Mouse (Mus musculus) heart, adult 2 months (tissue): ENCODE data around the gene Gpr156. TPM values are rescaled to one million over a fixed set of nuclear protein-coding genes. Genes with fewer than 3 reads are reported as not detected.

Source experiments
- DNase-seq, 2 experiments: peaks; one replicate each; pipeline ENCODE4 v3.0.0; 2021
- H3K27ac ChIP-seq: fragments of 200-600 bp; 2 replicates; pipeline ENCODE4 v1.8.1; 2022
- H3K27me3 ChIP-seq: fragments of 200-500 bp; 2 replicates; pipeline ENCODE4 v1.6.1; 2012; ENCODE audit warnings: mild to moderate bottlenecking, low read length, inconsistent platforms, mixed read lengths; ENCODE audit not compliant: control insufficient read depth, insufficient read depth
- H3K36me3 ChIP-seq: fragments of 200-500 bp; 2 replicates; pipeline ENCODE4 v1.6.1; 2012; ENCODE audit warnings: low read length, inconsistent platforms; ENCODE audit not compliant: control insufficient read depth, insufficient read depth
- H3K4me1 ChIP-seq: fragments of 200-500 bp; 2 replicates; pipeline ENCODE4 v1.6.1; 2011; ENCODE audit warnings: low read length; ENCODE audit not compliant: control insufficient read depth, insufficient read depth
- H3K4me3 ChIP-seq: fragments of 200-600 bp; 2 replicates; pipeline ENCODE4 v1.8.1; 2022
- H3K79me2 ChIP-seq: fragments of 200-500 bp; replicated peaks from 2 replicates; pipeline ENCODE4 v1.6.1; 2012; ENCODE audit warnings: mild to moderate bottlenecking, inconsistent platforms, low read length, moderate library complexity, mixed read lengths; ENCODE audit not compliant: control insufficient read depth, insufficient read depth
- H3K9ac ChIP-seq: fragments of 200-500 bp; 2 replicates; pipeline ENCODE4 v1.6.1; 2012; ENCODE audit warnings: low read depth, mild to moderate bottlenecking, control low read depth, inconsistent platforms, low read length, mixed read lengths
- CTCF ChIP-seq: fragments of 200-600 bp; IDR thresholded peaks from 2 replicates; pipeline ENCODE4 v1.8.1; 2022; ENCODE audit warnings: antibody characterized with exemption, mild to moderate bottlenecking, moderate library complexity
- EP300 ChIP-seq: fragments of 200-500 bp; IDR thresholded peaks from 2 replicates; pipeline ENCODE4 v1.6.1; 2011; ENCODE audit warnings: low read depth, low read length, control low read depth; ENCODE audit not compliant: insufficient read depth
- POLR2A ChIP-seq: fragments of 200-500 bp; IDR thresholded peaks from 2 replicates; pipeline ENCODE4 v1.6.1; 2011; ENCODE audit warnings: mild to moderate bottlenecking, low read depth, low read length, control low read depth; ENCODE audit not compliant: insufficient read depth
- WGBS: fragments of 180-500 bp; shearing (Covaris S2); methylation state at CpG from one replicate; pipeline ENCODE4 v1.1.7; 2018; 5-methylcytosine and 5-hydroxymethylcytosine counted together
- intact Hi-C: fragments of 180-260 bp; cut with DNase I; formaldehyde crosslinking; loops from one replicate; pipeline ENCODE4 v1.15.1; 2025
- long read RNA-seq: library from polyadenylated mRNA; stranded (forward); transcript quantifications from one replicate; pipeline ENCODE4 v2.0.0, GENCODE M21; 2021
- polyA plus RNA-seq: library from polyadenylated mRNA; depleted of rRNA; stranded (reverse); fragments of >200 nt; gene quantifications from 2 replicates; pipeline ENCODE4 v1.2.3, GENCODE M21; 2012; rRNA removed
- total RNA-seq, 2 experiments: library from RNA; stranded (reverse); gene quantifications; 2 replicates each; pipeline ENCODE4 v1.2.3; 2021

The Gpr156 gene
- total RNA-seq = under 1 TPM in 1 of 2 experiments, not detected in 1; 0.07 TPM
- polyA plus RNA-seq = 0.02 and 0.09 TPM in 2 replicates
- long read RNA-seq = 0 reads

GRCm38 (mm10) chr16:37916138-37916817 is at the start of gene Gpr156:
Gene Gpr156 (plus strand): TSS chr16:37916496.
- Histone ChIP-seq H3K27ac (no peak within 1 kb of the TSS), H3K4me3 (peak within 1 kb of the TSS; percentile 43), H3K79me2 (no peaks in the 10 kb centered on the region), H3K4me1 (no peaks in the 10 kb centered on the region), H3K27me3 (peaks cover 3% of the 10 kb centered on the region; the same call in 1 of the 2 replicates), H3K36me3 (no peaks in the 10 kb centered on the region), H3K9ac (peak within 1 kb of the TSS; percentile 72)
- whole genome bisulfite sequencing = 6% methylated on average over 53 of the region's 53 CpGs
- peak; percentile 34 to 66 for DNase-seq
- intact Hi-C loops = no loop called here
- TF ChIP-seq CTCF = peak; percentile 60
- no peak for TF ChIP-seq POLR2A
- TF ChIP-seq EP300 = no peak

GRCm38 (mm10) chr16:37867791-37868505 is 48.3 kb upstream of the Gpr156 start, which contains the start of gene Lrrc58:
Gene Lrrc58 (plus strand): TSS chr16:37868389.
- under 1% methylated on average over 86 of the region's 86 CpGs for WGBS
- peak within 1 kb of the TSS; percentile 98 for H3K27ac ChIP-seq
- H3K4me3 ChIP-seq = peak within 1 kb of the TSS; percentile 93
- peak; percentile 93 to 94 for DNase-seq
- H3K27me3 ChIP-seq = no peaks in the 10 kb centered on the region
- peaks cover 18% of the 10 kb centered on the region for H3K4me1 ChIP-seq
- peaks cover 24% of the 10 kb centered on the region for H3K36me3 ChIP-seq
- peak within 1 kb of the TSS; percentile 99 for H3K9ac ChIP-seq
- H3K79me2 ChIP-seq = peaks cover 6% of the 10 kb centered on the region
- TF ChIP-seq CTCF (peak; percentile 13; the same call in 1 of the 2 replicates), POLR2A (0 out of 2 replicates have a peak, but pooled peaks have one; percentile 19), EP300 (no peak)
- intact Hi-C loops = loop anchor here (2.0 to 5.0 kb wide), 5 partner anchors 15 to 221 kb away; partner anchors contain the start of gene Gsk3b

GRCm38 (mm10) chr16:37868506-37869469 is 47.5 kb upstream of the Gpr156 start:
- no peak for DNase-seq
- intact Hi-C loops = loop anchor here (2.0 to 5.0 kb wide), 3 partner anchors 79 to 220 kb away; partner anchors contain the start of gene Gsk3b
- no peak for TF ChIP-seq CTCF
- Histone ChIP-seq H3K36me3 (peaks cover 28% of the 10 kb centered on the region), H3K27me3 (no peaks in the 10 kb centered on the region), H3K9ac (peak overlapping the region; percentile 99), H3K4me3 (peak overlapping the region; percentile 93), H3K79me2 (peaks cover 9% of the 10 kb centered on the region), H3K27ac (peak overlapping the region; percentile 98), H3K4me1 (peaks cover 20% of the 10 kb centered on the region)
- WGBS = under 1% methylated on average over 86 of the region's 87 CpGs

- Histone ChIP-seq H3K27me3 (no peaks in the 10 kb centered on the region), H3K36me3 (peaks cover 28% of the 10 kb centered on the region), H3K27ac (peak overlapping the region; percentile 98), H3K9ac (peak overlapping the region; percentile 75), H3K4me1 (peaks cover 20% of the 10 kb centered on the region), H3K4me3 (peak overlapping the region; percentile 93), H3K79me2 (peaks cover 9% of the 10 kb centered on the region)
- DNase-seq = no peak
- 8% methylated on average over 4 of the region's 4 CpGs for WGBS
- TF ChIP-seq CTCF (peak; percentile 19; the same call in 1 of the 2 replicates), EP300 (no peak)
- intact Hi-C loops = loop anchor here (2.0 to 5.0 kb wide), 3 partner anchors 78 to 219 kb away; partner anchors contain the start of gene Gsk3b
These were observed 46.6 kb upstream of the Gpr156 start for GRCm38 (mm10) chr16:37869470-37870231.
